11 mouse cellular contexts compared by ENCODE assay signal in genomic region chr6:90729829-90730228, GRCm38 (mm10).
DNase-seq lines count a peak whose midpoint lies in the region; ATAC-seq and TF ChIP-seq lines count a peak whose summit lies in the region.
"Had no signal": no experiment of that assay in that cellular context is flagged by ENCODE, and none has a peak within 500 bp of the region (broad histone marks: within the 10 kb centered on the region; RNA-seq: fewer than 3 reads in every experiment).

No protein-coding gene starts in this region.

- no peak for ATAC-seq in heart, embryonic 15.5 days (replicated peaks; ENCODE audit: insufficient number of reproducible peaks, insufficient read depth, low FRiP score, low read depth)
- ATAC-seq in neural tube, embryonic 11.5 days (ENCODE audit: insufficient read depth, low FRiP score, low TSS enrichment) = no peak
- no peak for ATAC-seq in stomach, postnatal 0 days (ENCODE audit: low FRiP score, low TSS enrichment)
- ATAC-seq in monocyte, adult 5-6 weeks (replicated peaks; ENCODE audit: insufficient number of reproducible peaks, low FRiP score, low TSS enrichment, poor library complexity, severe bottlenecking) = no peak
- ATAC-seq: forebrain, embryonic 16.5 days; liver, embryonic 12.5 days had no signal

- H3K9me3 ChIP-seq in heart, embryonic 15.5 days (replicated peaks) = no peaks in the 10 kb centered on the region
- H3K9me3 ChIP-seq in neural tube, embryonic 11.5 days (ENCODE audit: control insufficient read depth, low read length) = no peaks in the 10 kb centered on the region
- no peaks in the 10 kb centered on the region for H3K9me3 ChIP-seq in stomach, postnatal 0 days (ENCODE audit: control insufficient read depth, low read length)
- H3K9me3 ChIP-seq: liver, embryonic 12.5 days had no signal

- no peak for TF ChIP-seq CTCF in stomach, postnatal 0 days (IDR thresholded peaks at IDR 0.05; ENCODE audit: low read depth)

- intact Hi-C loops in heart, postnatal 10 days (cut with DNase I) = loop anchor here (10.0 kb wide), 1 partner anchor 255 kb away; no protein-coding TSS in a partner anchor

- H3K4me2 ChIP-seq in heart, embryonic 15.5 days = no peak overlapping the region
- no peak overlapping the region for H3K4me2 ChIP-seq in neural tube, embryonic 11.5 days (ENCODE audit: low read depth)
- no peak overlapping the region for H3K4me2 ChIP-seq in stomach, postnatal 0 days (replicated peaks; ENCODE audit: low read depth)
- H3K4me2 ChIP-seq: liver, embryonic 12.5 days; midbrain, embryonic 11.5 days had no signal

- peak overlapping the region; percentile 40 for H3K27ac ChIP-seq in heart, embryonic 15.5 days
- H3K27ac ChIP-seq in neural tube, embryonic 11.5 days (ENCODE audit: low read depth, low read length) = no peak overlapping the region
- H3K27ac ChIP-seq in stomach, postnatal 0 days (replicated peaks) = peak overlapping the region; percentile 74
- H3K27ac ChIP-seq: liver, embryonic 12.5 days had no signal

- no peak for TF ChIP-seq EP300 in stomach, postnatal 0 days (optimal IDR thresholded peaks at IDR 0.05)

- H3K9ac ChIP-seq in heart, embryonic 15.5 days = peak overlapping the region; percentile 15; the same call in 1 of the 2 replicates
- 0 out of 2 replicates have a peak overlapping the region, but pooled peaks have one; percentile 23 for H3K9ac ChIP-seq in neural tube, embryonic 11.5 days (ENCODE audit: low read length)
- H3K9ac ChIP-seq in stomach, postnatal 0 days (ENCODE audit: low read length) = no peak overlapping the region
- H3K9ac ChIP-seq: liver, embryonic 12.5 days had no signal

- DNase-seq in heart, postnatal 10 days = no peak
- DNase-seq in neural tube, embryonic 11.5 days (ENCODE audit: low spot score) = no peak
- DNase-seq in neural tube, embryonic 10.5 days (ENCODE audit: extremely low spot score, low spot score) = no peak
- DNase-seq in cerebellum, postnatal 36 days = peak; percentile 58 to 59
- DNase-seq in stomach, postnatal 0 days (ENCODE audit: low spot score) = no peak
- no peak for DNase-seq in lung, postnatal 4 days

- 41% methylated on average over 5 of the region's 5 CpGs for WGBS in heart, embryonic 15.5 days
- 43% methylated on average over 5 of the region's 5 CpGs for WGBS in neural tube, embryonic 11.5 days
- WGBS in stomach, postnatal 0 days = 74% methylated on average over 5 of the region's 5 CpGs

- no peaks in the 10 kb centered on the region for H3K36me3 ChIP-seq in heart, embryonic 15.5 days
- H3K36me3 ChIP-seq in neural tube, embryonic 11.5 days (ENCODE audit: control insufficient read depth, insufficient read depth, low read length) = no peaks in the 10 kb centered on the region
- no peaks in the 10 kb centered on the region for H3K36me3 ChIP-seq in stomach, postnatal 0 days (ENCODE audit: control insufficient read depth, insufficient read depth, low read length)
- H3K36me3 ChIP-seq: liver, embryonic 12.5 days had no signal

- H3K4me1 ChIP-seq in heart, embryonic 15.5 days (replicated peaks) = peaks cover 69% of the 10 kb centered on the region
- peaks cover 23% of the 10 kb centered on the region for H3K4me1 ChIP-seq in neural tube, embryonic 11.5 days (ENCODE audit: control insufficient read depth, insufficient read depth, low read length)
- H3K4me1 ChIP-seq in stomach, postnatal 0 days (replicated peaks; ENCODE audit: control insufficient read depth, insufficient read depth) = 0 out of 2 replicates have a peak, but pooled peaks cover 4% of the 10 kb centered on the region

- no peak overlapping the region for H3K4me3 ChIP-seq in heart, embryonic 15.5 days
- no peak overlapping the region for H3K4me3 ChIP-seq in neural tube, embryonic 11.5 days (ENCODE audit: low read depth, low read length)
- no peak overlapping the region for H3K4me3 ChIP-seq in stomach, postnatal 0 days (ENCODE audit: low read depth, low read length)
- H3K4me3 ChIP-seq: liver, embryonic 12.5 days had no signal

- no peaks in the 10 kb centered on the region for H3K27me3 ChIP-seq in heart, embryonic 15.5 days
- no peaks in the 10 kb centered on the region for H3K27me3 ChIP-seq in neural tube, embryonic 11.5 days (ENCODE audit: control insufficient read depth, insufficient read depth, low read length)
- no peaks in the 10 kb centered on the region for H3K27me3 ChIP-seq in stomach, postnatal 0 days (ENCODE audit: control insufficient read depth, insufficient read depth, low read length)

Comparison
In these comparisons a context has a peak if more than half of its experiments do, and no peak if none do; other contexts are left out.
1. DNase-seq: peak in cerebellum, postnatal 36 days (2 of 2); none in heart, postnatal 10 days (0 of 2), neural tube, embryonic 11.5 days (single experiment), neural tube, embryonic 10.5 days (single experiment), stomach, postnatal 0 days (single experiment) and lung, postnatal 4 days (0 of 2).